11 mouse cellular contexts compared by ENCODE assay signal in the genomic region with DNA sequence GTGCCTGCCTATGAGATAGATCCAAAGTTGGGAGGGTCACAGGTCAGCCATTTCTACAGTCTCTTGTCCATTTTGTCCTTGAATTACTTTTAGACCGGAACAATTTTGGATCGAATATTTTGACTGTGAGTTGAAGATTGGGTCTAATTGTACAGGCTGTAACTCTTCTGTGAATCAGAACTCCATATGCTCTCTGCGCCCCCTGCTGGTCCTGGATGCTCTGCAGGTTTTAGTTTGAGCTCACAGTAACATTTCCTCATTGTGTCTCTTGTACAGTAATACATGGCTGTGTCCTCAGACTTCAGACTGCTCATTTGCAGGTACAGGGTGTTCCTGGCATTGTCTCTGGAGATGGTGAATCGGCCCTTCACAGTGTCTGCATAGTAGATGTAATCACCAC.
A peak's percentile ranks its signal among the peaks of the same experiment; 100 is the strongest.
DNase-seq lines count a peak whose midpoint lies in the region; ATAC-seq lines count a peak whose summit lies in the region.
"Had no signal": no experiment of that assay in that cellular context is flagged by ENCODE, and none has a peak within 500 bp of the region (broad histone marks: within the 10 kb centered on the region; RNA-seq: fewer than 3 reads in every experiment).

No protein-coding gene starts in this region.

- peak; percentile 10 for DNase-seq in heart, postnatal 4 days
- peak; percentile 0 for DNase-seq in midbrain, embryonic 14.5 days
- peak; percentile 6 for DNase-seq in brain, adult 2 months (ENCODE audit: low read depth, low spot score)
- peak; percentile 25 for DNase-seq in thymus, postnatal 14 days
- no peak for DNase-seq in cerebellum, adult 8-10 months

- no peak overlapping the region for H3K27ac ChIP-seq in heart, embryonic 11.5 days (ENCODE audit: low read depth, low read length)
- H3K27ac ChIP-seq in midbrain, embryonic 14.5 days (replicated peaks; ENCODE audit: low read depth, low read length): no peak overlapping the region
- H3K27ac ChIP-seq in midbrain, embryonic 15.5 days: no peak overlapping the region
- no peak overlapping the region for H3K27ac ChIP-seq in hindbrain, embryonic 12.5 days
- H3K27ac ChIP-seq: liver, embryonic 15.5 days had no signal

- no peaks in the 10 kb centered on the region for H3K4me1 ChIP-seq in heart, embryonic 11.5 days (ENCODE audit: control insufficient read depth, insufficient read depth, low read length)
- no peaks in the 10 kb centered on the region for H3K4me1 ChIP-seq in midbrain, embryonic 14.5 days (ENCODE audit: control insufficient read depth, insufficient read depth, low read length)
- no peaks in the 10 kb centered on the region for H3K4me1 ChIP-seq in midbrain, embryonic 15.5 days
- H3K4me1 ChIP-seq in hindbrain, embryonic 12.5 days: no peaks in the 10 kb centered on the region
- H3K4me1 ChIP-seq: liver, embryonic 15.5 days had no signal

- no peaks in the 10 kb centered on the region for H3K27me3 ChIP-seq in heart, embryonic 11.5 days (ENCODE audit: control insufficient read depth, insufficient read depth, low read length)
- H3K27me3 ChIP-seq in midbrain, embryonic 14.5 days (ENCODE audit: control insufficient read depth, insufficient read depth, low read length): no peaks in the 10 kb centered on the region
- no peaks in the 10 kb centered on the region for H3K27me3 ChIP-seq in midbrain, embryonic 15.5 days (replicated peaks)
- no peaks in the 10 kb centered on the region for H3K27me3 ChIP-seq in hindbrain, embryonic 12.5 days
- H3K27me3 ChIP-seq: liver, embryonic 15.5 days had no signal

- WGBS in heart, embryonic 11.5 days (ENCODE audit: insufficient replicate concordance): 56% methylated on average over 4 of the region's 4 CpGs
- 70% methylated on average over 4 of the region's 4 CpGs for WGBS in midbrain, embryonic 14.5 days
- WGBS in midbrain, embryonic 15.5 days: 68% methylated on average over 4 of the region's 4 CpGs
- WGBS in hindbrain, embryonic 12.5 days: 70% methylated on average over 4 of the region's 4 CpGs

- H3K4me2 ChIP-seq in heart, embryonic 11.5 days: no peak overlapping the region
- no peak overlapping the region for H3K4me2 ChIP-seq in midbrain, embryonic 14.5 days (ENCODE audit: low read length)
- H3K4me2 ChIP-seq in midbrain, embryonic 15.5 days: no peak overlapping the region
- H3K4me2 ChIP-seq in hindbrain, embryonic 12.5 days (replicated peaks): no peak overlapping the region
- H3K4me2 ChIP-seq: liver, embryonic 15.5 days had no signal

- H3K36me3 ChIP-seq in heart, embryonic 11.5 days (ENCODE audit: control insufficient read depth, insufficient read depth, low read length): no peaks in the 10 kb centered on the region
- no peaks in the 10 kb centered on the region for H3K36me3 ChIP-seq in midbrain, embryonic 14.5 days (ENCODE audit: control insufficient read depth, insufficient read depth, low read length)
- no peaks in the 10 kb centered on the region for H3K36me3 ChIP-seq in midbrain, embryonic 15.5 days (replicated peaks)
- H3K36me3 ChIP-seq in hindbrain, embryonic 12.5 days: no peaks in the 10 kb centered on the region
- H3K36me3 ChIP-seq: liver, embryonic 15.5 days had no signal

- ATAC-seq in heart, embryonic 11.5 days (replicated peaks; ENCODE audit: insufficient number of reproducible peaks, low FRiP score, low TSS enrichment): no peak
- ATAC-seq in midbrain, embryonic 14.5 days (ENCODE audit: low FRiP score, low TSS enrichment): no peak
- ATAC-seq in midbrain, embryonic 15.5 days (replicated peaks): no peak
- ATAC-seq in hindbrain, embryonic 12.5 days (ENCODE audit: low FRiP score): no peak
- ATAC-seq: inflammation-experienced regulatory T-cells, adult 6 months had no signal

- H3K4me3 ChIP-seq in heart, embryonic 11.5 days (ENCODE audit: low read depth, low read length): no peak overlapping the region
- no peak overlapping the region for H3K4me3 ChIP-seq in midbrain, embryonic 14.5 days (replicated peaks; ENCODE audit: low read depth, low read length)
- H3K4me3 ChIP-seq in midbrain, embryonic 15.5 days: no peak overlapping the region
- H3K4me3 ChIP-seq in hindbrain, embryonic 12.5 days: no peak overlapping the region
- H3K4me3 ChIP-seq: liver, embryonic 15.5 days; myocyte had no signal

- H3K9ac ChIP-seq in heart, embryonic 11.5 days (ENCODE audit: low read depth, low read length): no peak overlapping the region
- no peak overlapping the region for H3K9ac ChIP-seq in midbrain, embryonic 14.5 days (replicated peaks; ENCODE audit: low read length)
- H3K9ac ChIP-seq in midbrain, embryonic 15.5 days: no peak overlapping the region
- H3K9ac ChIP-seq in hindbrain, embryonic 12.5 days: no peak overlapping the region
- H3K9ac ChIP-seq: liver, embryonic 15.5 days had no signal

- H3K9me3 ChIP-seq in heart, embryonic 11.5 days (replicated peaks; ENCODE audit: control insufficient read depth, low read length): 0 out of 2 replicates have a peak, but pooled peaks cover 4% of the 10 kb centered on the region
- H3K9me3 ChIP-seq in midbrain, embryonic 14.5 days (ENCODE audit: control insufficient read depth, low read length): peaks cover 27% of the 10 kb centered on the region
- peaks cover 11% of the 10 kb centered on the region for H3K9me3 ChIP-seq in midbrain, embryonic 15.5 days
- peaks cover 36% of the 10 kb centered on the region for H3K9me3 ChIP-seq in hindbrain, embryonic 12.5 days (replicated peaks)
- H3K9me3 ChIP-seq: liver, embryonic 15.5 days had no signal
